Mouse (Mus musculus): ENCODE results near the gene Amigo2. TPM values are rescaled to one million over a fixed set of nuclear protein-coding genes. Genes with fewer than 3 reads are reported as not detected.

Gene Amigo2
- polyA plus RNA-seq (2016; fragmentation: Nextera tagmentation; extraction: Ambion mirVana) = 1.4 and 1.7 TPM in 2 replicates

- Histone ChIP-seq H3K36me3 (no peaks in the 10 kb centered on the region), H3K4me1 (peaks cover 17% of the 10 kb centered on the region; the same call in 1 of the 2 replicates), H3K9me3 (replicated peaks) (no peaks in the 10 kb centered on the region), H3K4me3 (peak within 1 kb of the TSS; percentile 69), H3K27ac (peak within 1 kb of the TSS; percentile 64), H3K4me2 (peak within 1 kb of the TSS; percentile 94), H3K9ac (peak within 1 kb of the TSS; percentile 71), H3K27me3 (replicated peaks) (peaks cover 80% of the 10 kb centered on the region)
- under 1% methylated on average over 107 of the region's 125 CpGs for WGBS (ENCODE audit: insufficient replicate concordance)
- ATAC-seq = peak; percentile 48; the same call in 1 of the 2 replicates
Observed at GRCm38 (mm10) chr15:97246911-97247790, at the start of gene Amigo2, which contains the start of gene Pced1b. TSS of gene Amigo2 (minus strand) at chr15:97247287. TSS of gene Pced1b (plus strand) at chr15:97247107.

- H3K36me3 ChIP-seq = no peaks in the 10 kb centered on the region
- no peaks in the 10 kb centered on the region for H3K9me3 ChIP-seq (replicated peaks)
- no peak overlapping the region for H3K9ac ChIP-seq
- no peak overlapping the region for H3K27ac ChIP-seq
- WGBS (ENCODE audit: insufficient replicate concordance) = 77% methylated on average over 21 of the region's 21 CpGs
- H3K4me3 ChIP-seq = no peak overlapping the region
- no peaks in the 10 kb centered on the region for H3K4me1 ChIP-seq
- H3K4me2 ChIP-seq = no peak overlapping the region
- no peak for ATAC-seq
- H3K27me3 ChIP-seq (replicated peaks) = no peaks in the 10 kb centered on the region
Observed at GRCm38 (mm10) chr15:97291291-97292050, 44.4 kb upstream of the Amigo2 start.

- Histone ChIP-seq H3K27ac (no peak overlapping the region), H3K9me3 (replicated peaks) (no peaks in the 10 kb centered on the region), H3K4me3 (no peak overlapping the region), H3K27me3 (replicated peaks) (no peaks in the 10 kb centered on the region), H3K4me2 (no peak overlapping the region), H3K36me3 (no peaks in the 10 kb centered on the region), H3K4me1 (no peaks in the 10 kb centered on the region), H3K9ac (no peak overlapping the region)
- no peak for ATAC-seq
- WGBS (ENCODE audit: insufficient replicate concordance) = 85% methylated on average over 6 of the region's 6 CpGs
Observed at GRCm38 (mm10) chr15:97290351-97290750, 43.3 kb upstream of the Amigo2 start.

- no peaks in the 10 kb centered on the region for H3K4me1 ChIP-seq
Observed at GRCm38 (mm10) chr15:97289176-97289575, 42.1 kb upstream of the Amigo2 start.

GRCm38 (mm10) chr15:97288690-97289089 lies 41.6 kb upstream of the Amigo2 start:
- H3K36me3 ChIP-seq = no peaks in the 10 kb centered on the region
- no peak overlapping the region for H3K4me2 ChIP-seq
- H3K9me3 ChIP-seq (replicated peaks) = no peaks in the 10 kb centered on the region
- WGBS (ENCODE audit: insufficient replicate concordance) = 81% methylated on average over 13 of the region's 13 CpGs
- H3K4me3 ChIP-seq = no peak overlapping the region
- no peak overlapping the region for H3K27ac ChIP-seq
- no peaks in the 10 kb centered on the region for H3K27me3 ChIP-seq (replicated peaks)
- H3K4me1 ChIP-seq = no peaks in the 10 kb centered on the region
- no peak overlapping the region for H3K9ac ChIP-seq
- ATAC-seq = no peak

More at GRCm38 (mm10) chr15:97289176-97289575, 42.1 kb upstream of the Amigo2 start:
- H3K27me3 ChIP-seq (replicated peaks) = no peaks in the 10 kb centered on the region
- ATAC-seq = no peak
- no peaks in the 10 kb centered on the region for H3K36me3 ChIP-seq
- H3K27ac ChIP-seq = no peak overlapping the region
- 75% methylated on average over 4 of the region's 4 CpGs for WGBS (ENCODE audit: insufficient replicate concordance)
- H3K4me3 ChIP-seq = no peak overlapping the region
- no peak overlapping the region for H3K9ac ChIP-seq
- H3K4me2 ChIP-seq = no peak overlapping the region
- no peaks in the 10 kb centered on the region for H3K9me3 ChIP-seq (replicated peaks)

- no peaks in the 10 kb centered on the region for H3K9me3 ChIP-seq (replicated peaks)
- H3K9ac ChIP-seq = no peak overlapping the region
- H3K4me3 ChIP-seq = no peak overlapping the region
- H3K27me3 ChIP-seq (replicated peaks) = no peaks in the 10 kb centered on the region
- WGBS (ENCODE audit: insufficient replicate concordance) = 64% methylated on average over 5 of the region's 5 CpGs
- ATAC-seq = no peak
- no peaks in the 10 kb centered on the region for H3K4me1 ChIP-seq
- H3K36me3 ChIP-seq = no peaks in the 10 kb centered on the region
- no peak overlapping the region for H3K4me2 ChIP-seq
- H3K27ac ChIP-seq = no peak overlapping the region
Observed at GRCm38 (mm10) chr15:97287436-97288143, 40.5 kb upstream of the Amigo2 start.

GRCm38 (mm10) chr15:97286731-97287130 lies 39.6 kb upstream of the Amigo2 start:
- Histone ChIP-seq H3K4me1 (no peaks in the 10 kb centered on the region), H3K36me3 (no peaks in the 10 kb centered on the region), H3K9me3 (replicated peaks) (no peaks in the 10 kb centered on the region), H3K27me3 (replicated peaks) (no peaks in the 10 kb centered on the region), H3K27ac (no peak overlapping the region), H3K9ac (no peak overlapping the region), H3K4me2 (no peak overlapping the region), H3K4me3 (no peak overlapping the region)
- 79% methylated on average over 10 of the region's 10 CpGs for WGBS (ENCODE audit: insufficient replicate concordance)
- no peak for ATAC-seq

GRCm38 (mm10) chr15:97285665-97286212 lies 38.7 kb upstream of the Amigo2 start:
- H3K4me3 ChIP-seq = no peak overlapping the region
- H3K9me3 ChIP-seq (replicated peaks) = no peaks in the 10 kb centered on the region
- no peaks in the 10 kb centered on the region for H3K27me3 ChIP-seq (replicated peaks)
- 74% methylated on average over 10 of the region's 10 CpGs for WGBS (ENCODE audit: insufficient replicate concordance)
- no peak for ATAC-seq
- no peaks in the 10 kb centered on the region for H3K36me3 ChIP-seq
- H3K4me2 ChIP-seq = no peak overlapping the region
- H3K27ac ChIP-seq = no peak overlapping the region
- H3K4me1 ChIP-seq = peaks cover 3% of the 10 kb centered on the region; the same call in 1 of the 2 replicates
- H3K9ac ChIP-seq = no peak overlapping the region

GRCm38 (mm10) chr15:97284201-97284600 lies 37.1 kb upstream of the Amigo2 start:
- peaks cover 3% of the 10 kb centered on the region; the same call in 1 of the 2 replicates for H3K4me1 ChIP-seq
- no peak overlapping the region for H3K4me3 ChIP-seq
- no peaks in the 10 kb centered on the region for H3K9me3 ChIP-seq (replicated peaks)
- no peak overlapping the region for H3K4me2 ChIP-seq
- ATAC-seq = no peak
- no peak overlapping the region for H3K9ac ChIP-seq
- no peaks in the 10 kb centered on the region for H3K36me3 ChIP-seq
- no peak overlapping the region for H3K27ac ChIP-seq
- H3K27me3 ChIP-seq (replicated peaks) = no peaks in the 10 kb centered on the region
- WGBS (ENCODE audit: insufficient replicate concordance) = 47% methylated on average over 5 of the region's 5 CpGs

GRCm38 (mm10) chr15:97282572-97282881 lies 35.4 kb upstream of the Amigo2 start:
- no peak for ATAC-seq
- no peak overlapping the region for H3K9ac ChIP-seq
- no peaks in the 10 kb centered on the region for H3K9me3 ChIP-seq (replicated peaks)
- H3K27ac ChIP-seq = no peak overlapping the region
- 74% methylated on average over 6 of the region's 6 CpGs for WGBS (ENCODE audit: insufficient replicate concordance)
- no peak overlapping the region for H3K4me3 ChIP-seq
- H3K4me1 ChIP-seq = peaks cover 3% of the 10 kb centered on the region; the same call in 1 of the 2 replicates
- no peaks in the 10 kb centered on the region for H3K36me3 ChIP-seq
- H3K27me3 ChIP-seq (replicated peaks) = no peaks in the 10 kb centered on the region
- no peak overlapping the region for H3K4me2 ChIP-seq

- H3K4me2 ChIP-seq = no peak overlapping the region
- WGBS (ENCODE audit: insufficient replicate concordance) = 72% methylated on average over 10 of the region's 10 CpGs
- peaks cover 3% of the 10 kb centered on the region; the same call in 1 of the 2 replicates for H3K4me1 ChIP-seq
- no peak overlapping the region for H3K27ac ChIP-seq
- H3K36me3 ChIP-seq = no peaks in the 10 kb centered on the region
- ATAC-seq = no peak
- H3K9ac ChIP-seq = no peak overlapping the region
- no peaks in the 10 kb centered on the region for H3K9me3 ChIP-seq (replicated peaks)
- H3K27me3 ChIP-seq (replicated peaks) = no peaks in the 10 kb centered on the region
- H3K4me3 ChIP-seq = no peak overlapping the region
Observed at GRCm38 (mm10) chr15:97281712-97282571, 34.9 kb upstream of the Amigo2 start.

All from liver, embryonic 12.5 days (tissue).